Mouse (Mus musculus) neural tube, embryonic 10.5 days (tissue): ENCODE data around the gene Tmf1.

Source experiments
- DNase-seq: peaks from one replicate; pipeline ENCODE4 v3.0.0-alpha.2; 2017; ENCODE audit warnings: low spot score; ENCODE audit errors: extremely low spot score

The Tmf1 gene

GRCm38 (mm10) chr6:97112177-97112576 lies 66.7 kb downstream of the Tmf1 start:
- no peak for DNase-seq

GRCm38 (mm10) chr6:97106777-97107176 lies 72.1 kb downstream of the Tmf1 start:
- peak; percentile 37 for DNase-seq

GRCm38 (mm10) chr6:97106106-97106505 lies 72.8 kb downstream of the Tmf1 start:
- no peak for DNase-seq

GRCm38 (mm10) chr6:97104264-97104852 lies 74.6 kb downstream of the Tmf1 start:
- no peak for DNase-seq
